In the genomic region with DNA sequence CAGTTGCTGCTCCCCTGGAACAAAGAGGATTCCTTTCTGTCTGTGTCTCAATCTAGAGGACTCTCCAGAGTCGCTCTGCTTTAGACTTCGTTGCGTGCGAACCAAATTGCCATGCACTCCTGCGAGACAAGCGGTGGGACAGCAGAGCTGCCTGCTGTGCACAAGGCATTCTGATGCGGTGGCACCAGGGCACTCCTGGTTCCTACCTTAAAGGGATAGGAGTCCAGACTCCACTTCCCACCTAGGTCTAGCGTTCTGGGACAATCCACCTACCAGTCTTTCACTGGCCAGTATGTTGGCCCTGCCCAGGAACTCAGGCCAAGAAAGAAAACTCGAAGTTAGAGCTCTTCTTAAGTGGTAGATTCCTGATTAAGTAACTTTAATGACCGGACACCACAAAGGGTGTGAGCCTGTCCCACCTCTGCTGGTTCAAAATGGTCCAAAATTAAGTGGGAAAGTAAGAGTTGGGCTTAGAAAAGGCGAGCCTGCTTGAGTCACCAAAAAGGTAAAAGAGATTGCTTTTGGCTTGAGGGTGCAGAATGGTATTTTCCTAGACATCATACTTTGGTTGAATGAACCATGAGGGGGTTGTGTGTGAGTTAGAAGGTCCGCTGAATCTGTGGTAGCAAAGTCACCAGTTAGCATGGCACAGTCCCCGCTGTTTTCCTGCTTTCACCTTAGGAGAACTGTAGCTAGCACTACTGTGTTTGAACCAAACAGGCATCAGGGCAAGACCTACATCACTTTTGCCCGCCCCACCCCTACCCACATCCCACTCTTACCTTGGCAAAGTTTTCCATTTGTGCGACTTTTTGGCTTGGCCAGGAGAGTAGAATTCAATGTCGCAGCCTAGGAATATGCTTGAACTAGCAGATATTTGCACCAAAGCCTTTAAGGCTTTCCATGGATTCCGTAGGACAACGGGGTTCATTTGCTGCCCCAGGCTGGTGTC, we compare ENCODE assay signal across 24 mouse cellular contexts. TPM values are rescaled to one million over a fixed set of nuclear protein-coding genes. Genes with fewer than 3 reads are reported as not detected.
DNase-seq lines count a peak whose midpoint lies in the region; ATAC-seq and TF ChIP-seq lines count a peak whose summit lies in the region.
"Had no signal": no experiment of that assay in that cellular context is flagged by ENCODE, and none has a peak within 500 bp of the region (broad histone marks: within the 10 kb centered on the region; RNA-seq: fewer than 3 reads in every experiment).

No protein-coding gene starts in this region.

- ATAC-seq in lung, embryonic 14.5 days (ENCODE audit: insufficient read depth): no peak
- no peak for ATAC-seq in embryonic facial prominence, embryonic 13.5 days (ENCODE audit: insufficient number of reproducible peaks, insufficient read depth, low FRiP score, low TSS enrichment, low read depth)
- ATAC-seq: lung, postnatal 0 days had no signal

- no peaks in the 10 kb centered on the region for H3K4me1 ChIP-seq in lung, embryonic 14.5 days (ENCODE audit: insufficient read depth)
- peaks cover 29% of the 10 kb centered on the region for H3K4me1 ChIP-seq in embryonic facial prominence, embryonic 13.5 days

- no peak for TF ChIP-seq CTCF in lung, embryonic 14.5 days (IDR thresholded peaks at IDR 0.05; ENCODE audit: low read depth)

- DNase-seq in lung, embryonic 14.5 days: peak; percentile 7
- no peak for DNase-seq in lung, postnatal 36 days
- DNase-seq in embryo, embryonic 10.5 days (ENCODE audit: low spot score): peak; percentile 59
- peak; percentile 21 for DNase-seq in mesoderm, embryonic 11.5 days (ENCODE audit: low read depth, low spot score)
- DNase-seq in testis, postnatal 14 days (ENCODE audit: low spot score): no peak
- DNase-seq in thymus, postnatal 36 days: no peak
- DNase-seq in spleen, postnatal 36 days (ENCODE audit: low spot score in 2 of 2): no peak
- DNase-seq: adrenal gland, postnatal 36 days; B cell, adult 2 months; cerebellum, adult 8-10 months; gastrocnemius, postnatal 10 days; heart, adult 18-20 months; heart, postnatal 4 days; kidney, adult 8-10 months; kidney, postnatal 25 days; left cerebral cortex, postnatal 4 days; right cerebral cortex, postnatal 14 days; spleen, adult 18-20 months; thymus, adult 18-20 months had no signal

- 3% methylated on average over 18 of the region's 18 CpGs for WGBS in lung, embryonic 14.5 days
- 14% methylated on average over 18 of the region's 18 CpGs for WGBS in embryonic facial prominence, embryonic 13.5 days

- H3K36me3 ChIP-seq in lung, embryonic 14.5 days (ENCODE audit: insufficient read depth): no peaks in the 10 kb centered on the region
- no peaks in the 10 kb centered on the region for H3K36me3 ChIP-seq in embryonic facial prominence, embryonic 13.5 days
- H3K36me3 ChIP-seq: forebrain, embryonic 12.5 days; liver, embryonic 15.5 days; neural tube, embryonic 13.5 days had no signal

- H3K27ac ChIP-seq in lung, embryonic 14.5 days (ENCODE audit: low read depth): no peak overlapping the region
- H3K27ac ChIP-seq in embryonic facial prominence, embryonic 13.5 days: no peak overlapping the region
- H3K27ac ChIP-seq: forebrain, embryonic 12.5 days; liver, embryonic 15.5 days; neural tube, embryonic 13.5 days had no signal

- no peak overlapping the region for H3K9ac ChIP-seq in lung, embryonic 14.5 days
- H3K9ac ChIP-seq in embryonic facial prominence, embryonic 13.5 days: no peak overlapping the region
- H3K9ac ChIP-seq: forebrain, embryonic 12.5 days; liver, embryonic 15.5 days; neural tube, embryonic 13.5 days had no signal

- no peak overlapping the region for H3K4me3 ChIP-seq in lung, embryonic 14.5 days (ENCODE audit: low read depth, low read length)
- H3K4me3 ChIP-seq in embryonic facial prominence, embryonic 13.5 days: no peak overlapping the region
- H3K4me3 ChIP-seq: forebrain, embryonic 12.5 days; liver, embryonic 15.5 days; neural tube, embryonic 13.5 days had no signal

- no peak overlapping the region for H3K4me2 ChIP-seq in lung, embryonic 14.5 days
- peak overlapping the region; percentile 57; the same call in 1 of the 2 replicates for H3K4me2 ChIP-seq in embryonic facial prominence, embryonic 13.5 days
- H3K4me2 ChIP-seq: forebrain, embryonic 12.5 days; liver, embryonic 15.5 days; neural tube, embryonic 13.5 days had no signal

- peaks cover 85% of the 10 kb centered on the region for H3K27me3 ChIP-seq in lung, embryonic 14.5 days (ENCODE audit: insufficient read depth, low read length)
- peaks cover 83% of the 10 kb centered on the region for H3K27me3 ChIP-seq in embryonic facial prominence, embryonic 13.5 days

- H3K9me3 ChIP-seq in lung, embryonic 14.5 days (ENCODE audit: low read depth, low read length): no peaks in the 10 kb centered on the region
- H3K9me3 ChIP-seq in embryonic facial prominence, embryonic 13.5 days: no peaks in the 10 kb centered on the region
- H3K9me3 ChIP-seq: forebrain, embryonic 12.5 days; liver, embryonic 15.5 days; neural tube, embryonic 13.5 days had no signal

RNA-seq across cellular contexts. Expression of a gene that starts 4.1 kb away (rescaled TPM):
- 0.05 and 0.28 TPM in 2 replicates for polyA plus RNA-seq in lung, embryonic 14.5 days (2014; fragmentation: Nextera tagmentation; extraction: Ambion mirVana)
- 16.0 and 23.0 TPM in 2 replicates for polyA plus RNA-seq in embryonic facial prominence, embryonic 13.5 days (2015; fragmentation: Nextera tagmentation; extraction: Ambion mirVana)

Comparison
In these comparisons a context has a peak if more than half of its experiments do, and no peak if none do; other contexts are left out.
1. DNase-seq: peak in lung, embryonic 14.5 days (single experiment), embryo, embryonic 10.5 days (single experiment) and mesoderm, embryonic 11.5 days (single experiment); none in lung, postnatal 36 days (single experiment), testis, postnatal 14 days (single experiment), thymus, postnatal 36 days (0 of 2) and spleen, postnatal 36 days (0 of 2).
2. RNA of a gene that starts 4.1 kb away (polyA plus RNA-seq): 16.0 to 23.0 TPM in embryonic facial prominence, embryonic 13.5 days; 0.05 to 0.28 TPM in lung, embryonic 14.5 days; every median in the first group is over 10 times any median in the second.